Mouse (Mus musculus) liver, embryonic 14.5 days (tissue): Measurements from ENCODE around the gene Hist1h2ak. TPM values are rescaled to one million over a fixed set of nuclear protein-coding genes. Genes with fewer than 3 reads are reported as not detected.
"Not testable (repeated sequence)": the region's sequence is repeated elsewhere in the genome, so short reads cannot be mapped to it uniquely, and the experiment has no call there.

Experiments used
- ATAC-seq: fragments of 200-750 bp; cut with Nextera tagmentation; 2 replicates; pipeline ENCODE4 v1.8.0; 2017; ENCODE audit warnings: moderate number of reproducible peaks, mild to moderate bottlenecking, moderate library complexity; ENCODE audit not compliant: insufficient read depth
- DNase-seq, 3 experiments: peaks; one replicate each; pipeline ENCODE4 v3.0.0-alpha.2; 2012 to 2013; ENCODE audit warnings: low read depth in 3 of 3, low spot score in 3 of 3
- H3K27ac ChIP-seq: fragments of 300-500 bp; sonication (generic); 2 replicates; pipeline ENCODE4 v1.5.1; 2014; ENCODE audit warnings: moderate library complexity, mild to moderate bottlenecking, control low read depth, inconsistent platforms
- H3K27me3 ChIP-seq: fragments of 300-500 bp; sonication (generic); 2 replicates; pipeline ENCODE4 v1.6.1; 2014; ENCODE audit warnings: mild to moderate bottlenecking, low read length, moderate library complexity; ENCODE audit not compliant: control insufficient read depth, insufficient read depth
- H3K36me3 ChIP-seq: fragments of 300-500 bp; sonication (generic); replicated peaks from 2 replicates; pipeline ENCODE4 v1.6.1; 2014; ENCODE audit warnings: low read depth; ENCODE audit not compliant: control insufficient read depth, insufficient read depth
- H3K4me1 ChIP-seq, 2 experiments: fragments of 200-500 bp in 1 of 2; fragments of 300-500 bp in 1 of 2; sonication (generic) in 1 of 2; replicated peaks; 2 replicates each; pipeline ENCODE4 v1.6.1; 2012 to 2014; ENCODE audit warnings: antibody characterized with exemption in 1 of 2, inconsistent platforms in 1 of 2, low read length in 1 of 2; ENCODE audit not compliant: control insufficient read depth in 2 of 2, insufficient read depth in 2 of 2
- H3K4me2 ChIP-seq: fragments of 300-500 bp; sonication (generic); 2 replicates; pipeline ENCODE4 v1.6.1; 2014; ENCODE audit warnings: low read depth, mild to moderate bottlenecking, control low read depth, moderate library complexity
- H3K4me3 ChIP-seq, 2 experiments: fragments of 200-500 bp in 1 of 2; fragments of 300-500 bp in 1 of 2; sonication (generic) in 1 of 2; 2 replicates each; pipeline ENCODE4 v1.5.1; 2012 to 2014; ENCODE audit warnings: low read depth in 2 of 2, low read length in 2 of 2, mild to moderate bottlenecking in 2 of 2, control low read depth in 1 of 2, inconsistent platforms in 1 of 2, moderate library complexity in 1 of 2; ENCODE audit not compliant: insufficient read depth in 1 of 2
- H3K9ac ChIP-seq: fragments of 300-500 bp; sonication (generic); replicated peaks from 2 replicates; pipeline ENCODE4 v1.6.1; 2014; ENCODE audit warnings: mild to moderate bottlenecking, control low read depth, moderate library complexity
- H3K9me3 ChIP-seq: fragments of 300-500 bp; sonication (generic); 2 replicates; pipeline ENCODE4 v1.6.1; 2016; ENCODE audit warnings: low read length, mixed read lengths; ENCODE audit not compliant: control insufficient read depth
- CTCF ChIP-seq: IDR thresholded peaks from 2 replicates; pipeline ENCODE4 v1.5.1; 2016; ENCODE audit warnings: antibody characterized with exemption, low read depth, control low read depth
- EP300 ChIP-seq: IDR thresholded peaks from 2 replicates; pipeline ENCODE4 v1.6.1; 2016; ENCODE audit warnings: antibody characterized with exemption, low read depth
- WGBS: fragments of 180-500 bp; shearing (Covaris S2); extraction: QIAGEN DNeasy Blood & Tissue Kit; methylation state at CpG from one replicate; pipeline ENCODE4 v1.1.7; 2014; ENCODE audit not compliant: insufficient replicate concordance; 5-methylcytosine and 5-hydroxymethylcytosine counted together
- polyA plus RNA-seq, 2 experiments: library from polyadenylated mRNA; depleted of rRNA in 1 of 2; stranded (reverse) in 1 of 2; unstranded in 1 of 2; fragments of >200 nt; fragmentation: Nextera tagmentation in 1 of 2; extraction: Ambion mirVana in 1 of 2; gene quantifications; 2 replicates each; pipeline versions ENCODE4 v1.2.1 to v1.2.3; 2012 to 2014

The Hist1h2ak gene
- polyA plus RNA-seq, 2 experiments, result 11.6 to 61.7 TPM

GRCm38 (mm10) chr13:21754294-21755001 is 821 bp upstream of the Hist1h2ak start:
- not testable (repeated sequence) for H3K36me3 ChIP-seq, H3K9me3 ChIP-seq, H3K27me3 ChIP-seq
- DNase-seq, result peak; percentile 83 to 90 (median 85)
- TF ChIP-seq EP300, result peak; percentile 65
- WGBS, result 0% methylated on average over 24 of the region's 26 CpGs
- peak; percentile 29 for ATAC-seq
- peak overlapping the region; percentile 55 to 62 for H3K4me3 ChIP-seq
- peak overlapping the region; percentile 90 for H3K9ac ChIP-seq
- H3K27ac ChIP-seq, result peak overlapping the region; percentile 99
- peaks cover 9 to 12% of the 10 kb centered on the region in 2 experiments for H3K4me1 ChIP-seq
- peak overlapping the region; percentile 79 for H3K4me2 ChIP-seq

- Histone ChIP-seq H3K4me3 (peak overlapping the region; percentile 61 to 66), H3K27ac (peak overlapping the region; percentile 97), H3K9ac (peak overlapping the region; percentile 96), H3K27me3 (no peaks in the 10 kb centered on the region), H3K4me1 (peaks cover 9 to 12% of the 10 kb centered on the region in 2 experiments), H3K36me3 (no peaks in the 10 kb centered on the region), H3K9me3 (no peaks in the 10 kb centered on the region), H3K4me2 (peak overlapping the region; percentile 79)
- DNase-seq, result peak in 2 of 3 experiments; percentile 45 to 63
- ATAC-seq, result no peak
- 1% methylated on average over 10 of the region's 10 CpGs for WGBS
- TF ChIP-seq CTCF, result no peak; the same call in 1 of the 2 replicates
- TF ChIP-seq EP300, result no peak; the same call in 1 of the 2 replicates
These were observed 540 bp downstream of the Hist1h2ak start for GRCm38 (mm10) chr13:21753051-21753523.

DNA sequence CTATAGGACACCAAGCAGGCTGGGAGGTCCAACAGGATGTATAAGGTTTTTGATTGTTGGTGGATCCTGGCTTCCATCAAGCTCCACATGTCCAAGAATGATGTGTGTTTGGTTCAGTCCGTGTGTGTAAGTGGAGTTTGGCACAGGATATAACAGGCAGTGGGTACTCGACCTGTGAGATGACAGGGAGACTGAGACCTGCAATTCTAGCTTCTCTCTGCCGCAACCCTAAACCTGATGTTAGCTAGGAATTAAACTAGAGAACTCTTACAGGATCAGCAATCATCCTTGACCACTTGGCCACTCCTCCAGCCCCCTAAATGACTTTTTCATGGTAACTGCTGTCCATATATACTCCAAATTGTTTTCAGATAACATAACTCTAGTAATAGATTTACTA is 1.3 kb downstream of the Hist1h2ak start:
- DNase-seq (peak in 2 of 3 experiments; percentile 39 to 56), ATAC-seq (no peak)
- no peaks in the 10 kb centered on the region for H3K27me3 ChIP-seq
- peak overlapping the region; percentile 96 for H3K9ac ChIP-seq
- peak overlapping the region; percentile 79 for H3K4me2 ChIP-seq
- peaks cover 9 to 14% of the 10 kb centered on the region in 2 experiments for H3K4me1 ChIP-seq
- 35% methylated on average over 3 of the region's 3 CpGs for WGBS
- TF ChIP-seq CTCF (no peak), EP300 (0 out of 2 replicates have a peak, but pooled peaks have one; percentile 2)
- H3K36me3 ChIP-seq, result no peaks in the 10 kb centered on the region
- peak overlapping the region; percentile 97 for H3K27ac ChIP-seq
- no peaks in the 10 kb centered on the region for H3K9me3 ChIP-seq
- peak overlapping the region; percentile 61 to 62 for H3K4me3 ChIP-seq

GRCm38 (mm10) chr13:21751827-21752226 is 1.8 kb downstream of the Hist1h2ak start:
- H3K9me3 ChIP-seq, result no peaks in the 10 kb centered on the region
- ATAC-seq, result no peak
- peak overlapping the region; percentile 79 for H3K4me2 ChIP-seq
- peak overlapping the region; percentile 42 to 61; a peak in 3 of 4 replicates for H3K4me3 ChIP-seq
- H3K27ac ChIP-seq, result peak overlapping the region; percentile 97
- 34% methylated on average over 3 of the region's 3 CpGs for WGBS
- DNase-seq, result no peak
- H3K27me3 ChIP-seq, result no peaks in the 10 kb centered on the region
- H3K9ac ChIP-seq, result peak overlapping the region; percentile 96
- no peak for TF ChIP-seq CTCF
- no peak for TF ChIP-seq EP300
- no peaks in the 10 kb centered on the region for H3K36me3 ChIP-seq
- H3K4me1 ChIP-seq, result peaks cover 9 to 17% of the 10 kb centered on the region in 2 experiments

- peak overlapping the region; percentile 79 for H3K4me2 ChIP-seq
- TF ChIP-seq CTCF, result no peak
- no peak for TF ChIP-seq EP300
- DNase-seq, result no peak
- H3K27me3 ChIP-seq, result no peaks in the 10 kb centered on the region
- peak overlapping the region; percentile 97 for H3K27ac ChIP-seq
- no peak for ATAC-seq
- peak overlapping the region; percentile 96 for H3K9ac ChIP-seq
- no peaks in the 10 kb centered on the region for H3K9me3 ChIP-seq
- H3K36me3 ChIP-seq, result no peaks in the 10 kb centered on the region
- H3K4me3 ChIP-seq, result peak overlapping the region in 1 of 2 experiments; percentile 61; a peak in 1 of 4 replicates
- H3K4me1 ChIP-seq, result peaks cover 9 to 15% of the 10 kb centered on the region in 2 experiments
These were observed 2.2 kb downstream of the Hist1h2ak start for GRCm38 (mm10) chr13:21751417-21751816.
